Mouse (Mus musculus): ENCODE data around the gene Unc80. TPM values are rescaled to one million over a fixed set of nuclear protein-coding genes. Genes with fewer than 3 reads are reported as not detected.

Gene Unc80
- polyA plus RNA-seq, 1 experiment from 2014 or later: 0.12 TPM

DNA sequence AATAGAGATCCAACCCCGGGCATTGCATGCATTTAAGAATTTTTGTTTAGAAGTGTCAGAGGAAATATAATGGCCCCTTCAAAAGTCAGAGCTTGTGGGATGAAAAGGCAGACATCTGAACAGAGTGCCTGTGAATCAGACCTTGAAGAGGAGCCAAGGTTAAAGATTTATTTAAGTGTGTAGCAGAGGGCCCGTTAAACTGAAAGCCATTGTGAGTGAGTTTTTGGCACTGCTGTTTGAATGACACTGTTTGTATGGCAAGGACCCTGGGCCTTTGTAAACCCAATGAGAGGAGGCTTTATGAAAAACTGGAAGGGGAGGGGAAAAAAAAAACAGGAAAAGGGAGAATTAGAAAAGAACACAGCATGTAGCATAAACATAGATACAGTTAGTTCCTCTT lies 170.0 kb downstream of the Unc80 start:
- Histone ChIP-seq H3K4me3 (no peak overlapping the region), H3K27ac (replicated peaks) (no peak overlapping the region), H3K4me1 (no peaks in the 10 kb centered on the region), H3K9ac (no peak overlapping the region), H3K36me3 (no peaks in the 10 kb centered on the region), H3K27me3 (replicated peaks) (no peaks in the 10 kb centered on the region), H3K4me2 (no peak overlapping the region), H3K9me3 (no peaks in the 10 kb centered on the region)
- 59% methylated on average over 2 of the region's 2 CpGs for WGBS
- ATAC-seq (ENCODE audit: extremely low read depth, insufficient number of reproducible peaks, low FRiP score, low TSS enrichment): no peak

DNA sequence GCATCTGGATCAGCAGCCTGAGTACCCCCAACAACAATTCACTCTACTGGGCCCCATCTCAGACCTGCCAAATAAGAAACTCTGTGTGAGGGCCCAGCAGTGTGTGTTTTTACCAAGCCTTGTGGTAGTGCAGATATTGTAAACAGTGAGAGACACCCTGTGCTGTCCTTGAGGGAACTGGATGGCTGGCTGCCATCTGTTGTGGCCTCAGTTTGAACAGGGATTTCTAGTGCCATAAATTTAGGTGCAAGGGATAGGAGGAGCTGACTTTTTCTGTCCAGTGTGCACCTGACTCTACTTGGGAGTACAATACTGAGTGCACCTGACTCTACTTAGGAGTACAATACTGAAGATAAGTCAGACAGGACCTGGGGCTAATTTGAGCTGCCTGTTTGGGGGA lies 178.7 kb downstream of the Unc80 start:
- Histone ChIP-seq H3K4me1 (no peaks in the 10 kb centered on the region), H3K4me3 (no peak overlapping the region), H3K9ac (no peak overlapping the region), H3K4me2 (no peak overlapping the region), H3K9me3 (no peaks in the 10 kb centered on the region), H3K36me3 (no peaks in the 10 kb centered on the region), H3K27ac (replicated peaks) (no peak overlapping the region), H3K27me3 (replicated peaks) (no peaks in the 10 kb centered on the region)
- no peak for ATAC-seq (ENCODE audit: extremely low read depth, insufficient number of reproducible peaks, low FRiP score, low TSS enrichment)

DNA sequence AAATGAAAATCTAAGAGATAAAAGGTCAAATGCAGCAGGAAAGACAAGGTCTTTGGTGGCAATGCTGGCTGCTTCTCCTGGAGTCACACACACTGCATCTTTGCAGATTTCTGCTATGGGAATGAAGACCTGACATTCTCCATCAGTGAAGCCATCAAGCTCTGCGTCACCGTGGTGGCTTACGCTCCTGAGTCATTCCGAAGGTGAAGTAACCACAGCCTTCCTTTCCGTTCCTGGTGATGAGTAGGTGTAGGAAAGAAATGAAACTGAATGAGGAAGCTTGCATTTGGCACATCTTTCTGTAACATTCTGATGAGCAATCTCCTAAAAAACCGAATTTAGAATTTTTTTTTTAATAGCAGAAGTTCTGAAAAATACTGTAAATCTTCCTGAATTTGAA lies 181.4 kb downstream of the Unc80 start:
- no peak for ATAC-seq (ENCODE audit: extremely low read depth, insufficient number of reproducible peaks, low FRiP score, low TSS enrichment)
- no peak overlapping the region for H3K9ac ChIP-seq
- H3K4me2 ChIP-seq: no peak overlapping the region
- WGBS: 79% methylated on average over 6 of the region's 6 CpGs
- H3K27ac ChIP-seq (replicated peaks): no peak overlapping the region
- H3K9me3 ChIP-seq: no peaks in the 10 kb centered on the region
- H3K4me1 ChIP-seq: no peaks in the 10 kb centered on the region
- no peak overlapping the region for H3K4me3 ChIP-seq
- no peaks in the 10 kb centered on the region for H3K36me3 ChIP-seq
- no peaks in the 10 kb centered on the region for H3K27me3 ChIP-seq (replicated peaks)

DNA sequence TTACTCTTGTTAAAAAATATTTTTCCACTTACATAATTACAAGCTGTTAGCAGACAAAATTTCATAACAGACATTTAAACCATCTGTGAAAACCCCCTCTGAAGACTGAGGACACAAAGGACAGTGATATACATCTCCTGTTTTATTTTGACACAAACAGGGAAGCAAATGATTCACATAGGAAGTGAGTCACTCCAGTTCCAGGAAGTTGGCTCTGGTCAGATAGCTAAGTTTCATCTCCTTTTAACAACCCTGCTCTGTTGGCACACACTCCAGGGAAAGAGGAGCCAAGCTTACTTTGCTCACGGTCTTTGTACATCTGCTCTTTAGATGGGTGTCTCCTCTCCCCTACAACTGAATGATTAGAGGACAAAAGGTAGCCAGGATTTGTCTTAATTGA lies 181.8 kb downstream of the Unc80 start:
- 50% methylated on average over 1 of the region's 1 CpGs for WGBS
- Histone ChIP-seq H3K9me3 (no peaks in the 10 kb centered on the region), H3K36me3 (no peaks in the 10 kb centered on the region), H3K27ac (replicated peaks) (no peak overlapping the region), H3K9ac (no peak overlapping the region), H3K4me3 (no peak overlapping the region), H3K4me1 (no peaks in the 10 kb centered on the region), H3K4me2 (no peak overlapping the region), H3K27me3 (replicated peaks) (no peaks in the 10 kb centered on the region)
- ATAC-seq (ENCODE audit: extremely low read depth, insufficient number of reproducible peaks, low FRiP score, low TSS enrichment): no peak

DNA sequence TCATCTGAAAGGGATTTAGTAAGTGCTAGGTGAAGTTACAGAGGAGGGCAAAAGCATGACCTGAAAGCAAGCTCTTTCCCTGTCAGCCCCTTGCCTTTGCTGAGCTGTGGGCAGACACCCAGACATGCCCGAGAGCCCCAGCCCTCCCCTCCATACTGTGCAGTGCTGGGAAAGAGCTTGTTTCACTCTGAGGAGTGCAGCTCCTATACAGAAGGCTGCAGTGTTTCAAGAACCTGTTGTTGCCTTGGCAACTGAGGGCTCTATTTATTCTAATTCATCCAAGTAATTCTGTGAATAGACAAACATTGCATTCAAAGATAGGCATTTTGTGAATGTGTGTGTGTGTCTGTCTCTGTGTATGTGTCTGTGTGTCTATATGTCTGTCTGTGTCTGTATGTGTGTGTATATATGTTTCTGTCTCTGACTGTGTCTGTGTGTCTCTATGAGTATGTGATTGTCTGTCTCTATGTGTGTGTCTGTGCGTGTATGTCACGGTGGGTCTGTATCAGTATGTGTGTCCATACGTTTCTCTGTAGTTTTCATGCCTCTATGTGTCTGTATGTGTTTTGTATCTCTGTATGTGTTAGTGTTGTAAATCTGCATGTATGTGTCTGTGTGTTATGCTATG lies 187.1 kb downstream of the Unc80 start:
- Histone ChIP-seq H3K27ac (replicated peaks) (no peak overlapping the region), H3K4me2 (no peak overlapping the region), H3K27me3 (replicated peaks) (no peaks in the 10 kb centered on the region), H3K9ac (no peak overlapping the region), H3K9me3 (no peaks in the 10 kb centered on the region), H3K4me1 (no peaks in the 10 kb centered on the region), H3K36me3 (no peaks in the 10 kb centered on the region), H3K4me3 (no peak overlapping the region)
- 48% methylated on average over 4 of the region's 4 CpGs for WGBS
- no peak; the same call in 1 of the 2 replicates for ATAC-seq (ENCODE audit: extremely low read depth, insufficient number of reproducible peaks, low FRiP score, low TSS enrichment)

DNA sequence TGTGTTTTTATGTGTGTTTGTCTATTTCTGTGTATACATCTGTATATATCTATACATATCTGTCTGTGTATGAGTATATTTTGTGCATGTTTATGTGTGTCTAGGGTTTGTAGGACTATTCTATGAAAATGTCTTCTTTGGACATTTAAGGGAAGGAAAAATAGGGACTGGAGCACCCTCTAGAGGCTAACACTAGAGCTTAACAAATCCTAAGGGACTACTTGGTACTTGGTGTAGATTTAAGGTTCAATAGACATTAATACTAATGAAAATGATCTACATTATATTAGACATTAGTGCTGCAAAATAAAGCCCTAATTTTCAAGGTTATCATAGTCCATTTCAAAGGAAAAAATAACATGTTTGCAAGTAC lies 187.6 kb downstream of the Unc80 start:
- no peak overlapping the region for H3K4me3 ChIP-seq
- no peaks in the 10 kb centered on the region for H3K9me3 ChIP-seq
- no peak overlapping the region for H3K27ac ChIP-seq (replicated peaks)
- H3K4me2 ChIP-seq: no peak overlapping the region
- no peaks in the 10 kb centered on the region for H3K4me1 ChIP-seq
- H3K9ac ChIP-seq: no peak overlapping the region
- ATAC-seq (ENCODE audit: extremely low read depth, insufficient number of reproducible peaks, low FRiP score, low TSS enrichment): no peak
- no peaks in the 10 kb centered on the region for H3K36me3 ChIP-seq
- no peaks in the 10 kb centered on the region for H3K27me3 ChIP-seq (replicated peaks)

DNA sequence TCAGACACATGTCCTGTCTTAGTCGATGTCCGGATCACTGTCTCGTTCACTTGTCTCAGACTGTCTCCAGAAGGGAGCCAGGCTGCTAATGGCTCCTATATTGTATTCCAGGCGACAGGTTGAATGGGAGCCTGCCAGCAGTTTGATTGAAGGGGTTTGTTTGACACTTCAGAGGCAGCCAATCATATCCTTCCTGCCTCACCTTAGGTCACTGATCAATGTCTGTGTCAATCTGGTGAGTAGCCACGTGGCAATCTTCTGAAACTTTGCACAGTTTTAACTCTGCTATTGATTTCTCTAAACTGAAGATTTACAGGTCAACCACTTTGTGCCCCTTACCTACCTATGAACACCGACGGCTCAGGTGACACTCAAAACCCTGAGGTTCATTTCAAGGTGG lies 203.3 kb downstream of the Unc80 start:
- H3K9ac ChIP-seq: no peak overlapping the region
- H3K36me3 ChIP-seq: no peaks in the 10 kb centered on the region
- H3K27me3 ChIP-seq (replicated peaks): no peaks in the 10 kb centered on the region
- H3K4me1 ChIP-seq: no peaks in the 10 kb centered on the region
- no peak overlapping the region for H3K4me3 ChIP-seq
- ATAC-seq (ENCODE audit: extremely low read depth, insufficient number of reproducible peaks, low FRiP score, low TSS enrichment): no peak
- no peaks in the 10 kb centered on the region for H3K9me3 ChIP-seq
- H3K4me2 ChIP-seq: no peak overlapping the region
- WGBS: 66% methylated on average over 7 of the region's 7 CpGs
- H3K27ac ChIP-seq (replicated peaks): no peak overlapping the region

DNA sequence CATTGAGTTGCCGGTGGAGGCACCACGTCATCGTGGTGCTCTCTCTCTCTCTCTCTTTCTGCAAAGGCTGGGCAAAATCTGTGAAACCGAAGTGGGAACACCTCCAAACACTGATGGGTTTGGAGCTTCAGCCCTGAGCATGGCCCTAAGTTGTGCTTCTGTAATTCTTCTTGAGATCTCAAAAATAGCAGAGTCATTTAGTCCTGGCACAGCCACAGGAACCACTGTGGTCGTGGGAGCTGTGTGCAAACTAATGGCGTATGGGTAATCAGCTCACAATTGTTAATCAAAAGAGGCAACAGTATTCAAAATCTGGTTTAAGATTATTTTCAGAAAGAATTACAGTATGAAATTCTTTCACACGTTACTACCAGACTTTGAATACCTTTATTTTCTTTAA lies 204.6 kb downstream of the Unc80 start:
- ATAC-seq (ENCODE audit: extremely low read depth, insufficient number of reproducible peaks, low FRiP score, low TSS enrichment): no peak
- Histone ChIP-seq H3K9me3 (no peaks in the 10 kb centered on the region), H3K9ac (no peak overlapping the region), H3K4me2 (no peak overlapping the region), H3K4me1 (no peaks in the 10 kb centered on the region), H3K27me3 (replicated peaks) (no peaks in the 10 kb centered on the region), H3K4me3 (no peak overlapping the region), H3K27ac (replicated peaks) (no peak overlapping the region), H3K36me3 (no peaks in the 10 kb centered on the region)
- WGBS: 77% methylated on average over 7 of the region's 7 CpGs

DNA sequence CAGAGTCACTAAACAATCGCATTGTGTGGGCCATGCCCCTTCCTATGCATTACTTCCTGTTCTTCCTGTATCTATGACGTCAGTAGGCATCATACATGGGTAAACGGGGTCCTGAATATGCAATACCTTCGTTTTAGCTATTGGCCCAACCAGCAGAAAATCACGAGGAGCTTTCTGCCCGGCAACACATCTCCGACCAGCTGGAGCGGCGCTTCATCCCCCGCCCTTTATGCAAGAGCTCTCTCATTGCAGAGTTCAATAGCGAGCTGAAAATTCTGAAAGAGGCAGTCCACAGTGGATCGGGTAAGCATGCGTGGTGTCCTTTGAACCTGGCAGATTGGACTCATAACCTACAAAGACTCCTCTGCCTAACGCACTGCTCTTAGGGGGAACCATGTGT lies 209.8 kb downstream of the Unc80 start:
- Histone ChIP-seq H3K36me3 (no peaks in the 10 kb centered on the region), H3K4me1 (no peaks in the 10 kb centered on the region), H3K9ac (no peak overlapping the region), H3K27ac (replicated peaks) (no peak overlapping the region), H3K4me2 (no peak overlapping the region), H3K9me3 (no peaks in the 10 kb centered on the region), H3K27me3 (replicated peaks) (no peaks in the 10 kb centered on the region), H3K4me3 (no peak overlapping the region)
- ATAC-seq (ENCODE audit: extremely low read depth, insufficient number of reproducible peaks, low FRiP score, low TSS enrichment): no peak
- 73% methylated on average over 14 of the region's 14 CpGs for WGBS

DNA sequence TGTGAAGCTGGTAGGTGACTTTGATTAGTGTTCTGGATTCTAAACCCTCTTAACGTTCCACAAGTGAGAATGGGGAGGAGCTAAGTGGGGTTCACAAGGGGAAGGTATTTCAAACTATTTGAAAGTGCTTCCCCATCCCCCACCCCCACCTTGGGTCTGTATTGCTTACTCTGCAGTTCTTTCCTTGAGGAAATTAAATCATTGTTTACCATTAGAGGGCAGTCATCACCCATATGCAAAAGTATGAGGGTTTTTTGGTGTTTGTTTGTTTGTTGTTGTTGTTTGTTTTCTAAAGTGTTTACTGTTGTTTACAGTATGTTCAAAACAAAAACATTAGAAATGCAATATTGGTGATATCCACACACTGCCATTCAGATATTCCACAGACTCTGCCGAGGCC lies 210.5 kb downstream of the Unc80 start:
- Histone ChIP-seq H3K9me3 (no peaks in the 10 kb centered on the region), H3K4me2 (no peak overlapping the region), H3K36me3 (no peaks in the 10 kb centered on the region), H3K27ac (replicated peaks) (no peak overlapping the region), H3K27me3 (replicated peaks) (no peaks in the 10 kb centered on the region), H3K4me1 (no peaks in the 10 kb centered on the region), H3K4me3 (no peak overlapping the region), H3K9ac (no peak overlapping the region)
- WGBS: 33% methylated on average over 2 of the region's 2 CpGs
- ATAC-seq (ENCODE audit: extremely low read depth, insufficient number of reproducible peaks, low FRiP score, low TSS enrichment): no peak

DNA sequence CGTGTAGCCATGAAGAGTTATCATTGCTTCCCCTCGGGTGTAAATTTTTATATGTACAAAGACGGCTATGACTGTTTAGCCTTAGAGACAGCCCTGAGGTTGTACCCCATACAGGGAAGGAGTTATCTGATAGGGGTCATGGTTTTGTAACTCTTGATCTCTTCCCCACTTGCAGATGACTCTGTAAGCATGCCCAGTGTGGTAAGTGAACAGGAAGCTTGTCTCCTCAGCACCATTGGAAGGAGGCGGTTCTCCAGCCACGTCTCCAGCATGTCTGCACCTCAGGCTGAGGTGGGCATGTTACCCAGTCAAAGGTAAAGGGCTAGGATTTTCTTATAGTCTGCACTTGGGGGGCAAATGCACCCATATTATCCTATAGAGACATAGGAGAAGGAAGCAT lies 214.8 kb downstream of the Unc80 start:
- Histone ChIP-seq H3K9ac (no peak overlapping the region), H3K36me3 (no peaks in the 10 kb centered on the region), H3K9me3 (no peaks in the 10 kb centered on the region), H3K4me1 (no peaks in the 10 kb centered on the region), H3K27me3 (replicated peaks) (no peaks in the 10 kb centered on the region), H3K4me3 (no peak overlapping the region), H3K4me2 (no peak overlapping the region), H3K27ac (replicated peaks) (no peak overlapping the region)
- ATAC-seq (ENCODE audit: extremely low read depth, insufficient number of reproducible peaks, low FRiP score, low TSS enrichment): no peak
- 78% methylated on average over 5 of the region's 5 CpGs for WGBS

DNA sequence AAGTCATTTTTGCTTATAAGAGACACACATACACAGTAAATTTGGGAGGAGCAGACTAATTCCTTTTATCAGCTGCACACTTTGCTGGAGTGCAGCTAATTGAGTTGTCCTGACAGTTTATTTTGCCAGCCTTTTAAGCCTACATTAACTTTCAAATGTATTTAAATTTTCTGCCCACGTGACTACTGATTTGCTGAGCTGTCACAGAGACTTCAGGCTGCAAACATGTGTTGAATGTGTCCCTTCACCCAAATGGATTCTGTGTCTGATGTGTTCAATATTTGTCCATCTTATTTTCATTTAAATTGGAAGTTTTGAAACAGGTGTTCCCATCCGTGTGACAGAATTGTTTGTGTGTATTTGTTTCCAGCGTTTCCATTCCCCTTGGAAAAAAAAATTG lies 223.6 kb downstream of the Unc80 start:
- Histone ChIP-seq H3K4me1 (no peaks in the 10 kb centered on the region), H3K9me3 (no peaks in the 10 kb centered on the region), H3K36me3 (no peaks in the 10 kb centered on the region), H3K9ac (no peak overlapping the region), H3K4me3 (no peak overlapping the region), H3K27ac (replicated peaks) (no peak overlapping the region), H3K4me2 (no peak overlapping the region), H3K27me3 (replicated peaks) (no peaks in the 10 kb centered on the region; the same call in 1 of the 2 replicates)
- no peak for ATAC-seq (ENCODE audit: extremely low read depth, insufficient number of reproducible peaks, low FRiP score, low TSS enrichment)
- 59% methylated on average over 3 of the region's 3 CpGs for WGBS

Measured in heart, embryonic 13.5 days (tissue).